Mouse (Mus musculus): Measurements from ENCODE around the gene Cd300a. TPM values are rescaled to one million over a fixed set of nuclear protein-coding genes. Genes with fewer than 3 reads are reported as not detected.

The Cd300a gene
- polyA plus RNA-seq, 1 experiment from 2014 or later, result 2.2 TPM

- Histone ChIP-seq H3K9ac (ENCODE audit: low read depth, low read length) (no peak overlapping the region), H3K36me3 (ENCODE audit: control insufficient read depth, insufficient read depth) (no peaks in the 10 kb centered on the region), H3K27ac (ENCODE audit: low read depth, low read length) (no peak overlapping the region), H3K9me3 (ENCODE audit: control insufficient read depth) (no peaks in the 10 kb centered on the region), H3K4me2 (replicated peaks; ENCODE audit: low read depth) (peak overlapping the region; percentile 98), H3K4me1 (replicated peaks; ENCODE audit: control insufficient read depth, insufficient read depth, low read length) (no peaks in the 10 kb centered on the region), H3K27me3 (replicated peaks; ENCODE audit: control insufficient read depth, insufficient read depth, low read length) (peaks cover 38% of the 10 kb centered on the region), H3K4me3 (ENCODE audit: low read depth, low read length) (peak overlapping the region; percentile 69)
- no peak for TF ChIP-seq CTCF (IDR thresholded peaks at IDR 0.05; ENCODE audit: low read depth)
- WGBS, result 47% methylated on average over 7 of the region's 7 CpGs
- no peak for ATAC-seq
These were observed 36.5 kb upstream of the Cd300a start for GRCm38 (mm10) chr11:114853174-114853838.

GRCm38 (mm10) chr11:114854581-114854980, 35.3 kb upstream of the Cd300a start:
- Histone ChIP-seq H3K9ac (ENCODE audit: low read depth, low read length) (no peak overlapping the region), H3K4me2 (replicated peaks; ENCODE audit: low read depth) (no peak overlapping the region)
- ATAC-seq, result no peak

GRCm38 (mm10) chr11:114856125-114856524, 33.7 kb upstream of the Cd300a start:
- Histone ChIP-seq H3K4me1 (replicated peaks; ENCODE audit: control insufficient read depth, insufficient read depth, low read length) (no peaks in the 10 kb centered on the region), H3K4me2 (replicated peaks; ENCODE audit: low read depth) (no peak overlapping the region), H3K36me3 (ENCODE audit: control insufficient read depth, insufficient read depth) (no peaks in the 10 kb centered on the region), H3K9me3 (ENCODE audit: control insufficient read depth) (no peaks in the 10 kb centered on the region), H3K4me3 (ENCODE audit: low read depth, low read length) (no peak overlapping the region), H3K9ac (ENCODE audit: low read depth, low read length) (no peak overlapping the region), H3K27ac (ENCODE audit: low read depth, low read length) (no peak overlapping the region), H3K27me3 (replicated peaks; ENCODE audit: control insufficient read depth, insufficient read depth, low read length) (peaks cover 22% of the 10 kb centered on the region)
- no peak for TF ChIP-seq CTCF (IDR thresholded peaks at IDR 0.05; ENCODE audit: low read depth)
- WGBS, result 65% methylated on average over 5 of the region's 5 CpGs
- ATAC-seq, result no peak

More at GRCm38 (mm10) chr11:114854581-114854980, 35.3 kb upstream of the Cd300a start:
- H3K4me1 ChIP-seq (replicated peaks; ENCODE audit: control insufficient read depth, insufficient read depth, low read length), result no peaks in the 10 kb centered on the region
- no peak for TF ChIP-seq CTCF (IDR thresholded peaks at IDR 0.05; ENCODE audit: low read depth)
- no peak overlapping the region for H3K4me3 ChIP-seq (ENCODE audit: low read depth, low read length)
- peaks cover 30% of the 10 kb centered on the region for H3K27me3 ChIP-seq (replicated peaks; ENCODE audit: control insufficient read depth, insufficient read depth, low read length)
- no peaks in the 10 kb centered on the region for H3K36me3 ChIP-seq (ENCODE audit: control insufficient read depth, insufficient read depth)
- 73% methylated on average over 6 of the region's 6 CpGs for WGBS
- no peaks in the 10 kb centered on the region for H3K9me3 ChIP-seq (ENCODE audit: control insufficient read depth)
- no peak overlapping the region for H3K27ac ChIP-seq (ENCODE audit: low read depth, low read length)

- no peak overlapping the region for H3K27ac ChIP-seq (ENCODE audit: low read depth, low read length)
- H3K9ac ChIP-seq (ENCODE audit: low read depth, low read length), result no peak overlapping the region
- H3K9me3 ChIP-seq (ENCODE audit: control insufficient read depth), result no peaks in the 10 kb centered on the region
- H3K4me2 ChIP-seq (replicated peaks; ENCODE audit: low read depth), result no peak overlapping the region
- 92% methylated on average over 2 of the region's 2 CpGs for WGBS
- peak; percentile 69 for TF ChIP-seq CTCF (IDR thresholded peaks at IDR 0.05; ENCODE audit: low read depth)
- no peak overlapping the region for H3K4me3 ChIP-seq (ENCODE audit: low read depth, low read length)
- H3K27me3 ChIP-seq (replicated peaks; ENCODE audit: control insufficient read depth, insufficient read depth, low read length), result 0 out of 2 replicates have a peak, but pooled peaks cover 3% of the 10 kb centered on the region
- no peaks in the 10 kb centered on the region for H3K36me3 ChIP-seq (ENCODE audit: control insufficient read depth, insufficient read depth)
- no peaks in the 10 kb centered on the region for H3K4me1 ChIP-seq (replicated peaks; ENCODE audit: control insufficient read depth, insufficient read depth, low read length)
- no peak for ATAC-seq
These were observed 31.2 kb upstream of the Cd300a start for GRCm38 (mm10) chr11:114858641-114859040.

DNA sequence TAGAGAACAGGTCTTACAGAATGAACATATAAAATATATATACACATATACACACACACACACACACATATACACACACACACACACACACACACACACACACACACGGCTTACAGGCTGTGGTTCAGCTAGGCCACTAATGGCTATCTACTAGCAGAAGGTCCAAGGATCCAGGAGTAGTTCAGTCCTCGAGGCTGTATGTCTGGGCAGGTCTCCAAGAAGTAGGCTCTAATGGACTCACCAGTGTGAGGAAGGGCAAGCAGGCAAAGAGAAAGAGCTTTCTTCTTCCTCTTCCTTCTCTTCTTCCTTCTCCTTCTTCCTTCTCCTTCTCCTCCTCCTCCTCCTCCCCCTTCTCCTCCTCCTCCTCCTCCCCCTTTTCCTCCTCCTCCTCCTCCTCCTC, 28.8 kb upstream of the Cd300a start:
- 53% methylated on average over 2 of the region's 2 CpGs for WGBS
- Histone ChIP-seq H3K27me3 (replicated peaks; ENCODE audit: control insufficient read depth, insufficient read depth, low read length) (no peaks in the 10 kb centered on the region), H3K9me3 (ENCODE audit: control insufficient read depth) (no peaks in the 10 kb centered on the region), H3K9ac (ENCODE audit: low read depth, low read length) (no peak overlapping the region), H3K36me3 (ENCODE audit: control insufficient read depth, insufficient read depth) (no peaks in the 10 kb centered on the region), H3K4me1 (replicated peaks; ENCODE audit: control insufficient read depth, insufficient read depth, low read length) (no peaks in the 10 kb centered on the region), H3K27ac (ENCODE audit: low read depth, low read length) (no peak overlapping the region), H3K4me3 (ENCODE audit: low read depth, low read length) (no peak overlapping the region), H3K4me2 (replicated peaks; ENCODE audit: low read depth) (no peak overlapping the region)
- no peak for ATAC-seq
- TF ChIP-seq CTCF (IDR thresholded peaks at IDR 0.05; ENCODE audit: low read depth), result no peak

DNA sequence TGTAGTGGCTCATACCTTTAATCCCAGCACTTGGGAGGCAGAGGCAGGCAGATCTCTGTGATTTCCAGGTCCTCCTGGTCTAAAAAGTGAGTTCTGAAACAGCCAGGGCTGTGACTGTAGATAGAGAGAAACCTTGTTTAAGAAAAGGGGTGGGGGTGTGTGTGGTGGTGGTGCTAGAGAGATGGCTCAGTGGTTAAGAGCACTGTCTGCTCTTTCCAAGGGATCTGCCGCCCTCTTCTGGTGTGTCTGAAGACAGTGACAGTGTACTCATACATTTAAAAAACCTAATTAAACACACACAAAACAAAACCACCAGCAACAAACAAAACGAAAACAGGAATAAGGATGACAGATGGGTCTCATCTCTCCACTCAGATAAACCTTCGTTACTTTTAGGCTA, 27.2 kb upstream of the Cd300a start:
- WGBS, result 99% methylated on average over 3 of the region's 3 CpGs
- Histone ChIP-seq H3K4me3 (ENCODE audit: low read depth, low read length) (no peak overlapping the region), H3K4me1 (replicated peaks; ENCODE audit: control insufficient read depth, insufficient read depth, low read length) (peaks cover 8% of the 10 kb centered on the region; the same call in 1 of the 2 replicates), H3K36me3 (ENCODE audit: control insufficient read depth, insufficient read depth) (no peaks in the 10 kb centered on the region; the same call in 1 of the 2 replicates), H3K4me2 (replicated peaks; ENCODE audit: low read depth) (no peak overlapping the region), H3K27me3 (replicated peaks; ENCODE audit: control insufficient read depth, insufficient read depth, low read length) (no peaks in the 10 kb centered on the region), H3K9me3 (ENCODE audit: control insufficient read depth) (no peaks in the 10 kb centered on the region), H3K9ac (ENCODE audit: low read depth, low read length) (no peak overlapping the region), H3K27ac (ENCODE audit: low read depth, low read length) (no peak overlapping the region)
- peak; percentile 23; the same call in 1 of the 2 replicates for TF ChIP-seq CTCF (IDR thresholded peaks at IDR 0.05; ENCODE audit: low read depth)
- no peak for ATAC-seq
